Mouse (Mus musculus) 3T3-L1 (cell line): ENCODE measurements at regions not wholly inside any gene's neighbourhood (a gene's known extent, or its start where the extent isn't known, plus 50 kb on each side); places are given as distances from the start of the nearest gene placed in this dataset.

Experiments used
- DNase-seq: peaks from one replicate; pipeline ENCODE4 v3.0.0-alpha.2; 2015; ENCODE audit warnings: low read depth, low spot score

- no peak for DNase-seq
These were observed 60.6 kb upstream of the Tas2r134 start for GRCm38 (mm10) chr2:51566554-51567246.

DNA sequence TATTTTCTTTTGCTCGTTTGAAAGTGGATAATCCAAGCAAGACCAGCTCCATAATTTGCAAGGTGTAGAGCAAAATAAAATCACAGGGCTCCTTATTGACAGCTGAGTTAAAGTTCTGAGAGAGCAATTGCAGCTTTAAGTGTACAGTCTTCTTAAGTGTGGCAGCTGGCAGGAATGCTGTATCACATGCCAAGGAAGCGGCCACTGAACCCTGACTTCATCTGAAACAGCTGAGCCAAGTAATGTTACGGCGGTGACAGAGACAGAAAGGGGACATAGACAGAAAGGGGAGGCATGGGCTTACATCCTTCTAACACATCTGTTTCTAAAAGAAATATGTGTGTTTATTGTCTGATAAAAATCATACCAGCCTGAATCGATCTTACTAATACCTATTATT, 63.4 kb upstream of the Tas2r134 start:
- DNase-seq, result no peak

DNA sequence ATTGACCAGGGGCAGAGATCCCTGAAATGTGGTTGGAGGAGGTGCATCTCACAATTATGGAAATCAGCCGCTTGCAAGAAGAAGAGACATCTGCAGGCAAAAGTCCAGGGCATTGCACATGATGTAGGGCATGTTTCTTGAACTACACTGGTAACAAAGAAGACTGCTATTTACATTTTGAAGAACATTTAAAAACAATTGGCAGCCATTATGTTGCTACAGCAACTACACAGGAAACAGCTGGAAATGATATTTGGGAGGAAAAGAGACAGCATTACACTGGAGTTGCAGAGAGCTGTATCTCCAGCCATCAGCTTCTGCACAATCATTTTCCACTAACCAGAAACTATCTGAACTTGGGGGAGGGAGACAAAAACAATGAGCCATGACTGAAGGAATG, 64.1 kb upstream of the Tas2r134 start:
- DNase-seq, result no peak

GRCm38 (mm10) chr2:51550863-51551262, 76.4 kb upstream of the Tas2r134 start:
- DNase-seq, result no peak

- no peak for DNase-seq
These were observed 78.2 kb upstream of the Tas2r134 start for GRCm38 (mm10) chr2:51549125-51549524.

GRCm38 (mm10) chr2:51546181-51546580, 81.1 kb upstream of the Tas2r134 start:
- DNase-seq, result no peak

DNA sequence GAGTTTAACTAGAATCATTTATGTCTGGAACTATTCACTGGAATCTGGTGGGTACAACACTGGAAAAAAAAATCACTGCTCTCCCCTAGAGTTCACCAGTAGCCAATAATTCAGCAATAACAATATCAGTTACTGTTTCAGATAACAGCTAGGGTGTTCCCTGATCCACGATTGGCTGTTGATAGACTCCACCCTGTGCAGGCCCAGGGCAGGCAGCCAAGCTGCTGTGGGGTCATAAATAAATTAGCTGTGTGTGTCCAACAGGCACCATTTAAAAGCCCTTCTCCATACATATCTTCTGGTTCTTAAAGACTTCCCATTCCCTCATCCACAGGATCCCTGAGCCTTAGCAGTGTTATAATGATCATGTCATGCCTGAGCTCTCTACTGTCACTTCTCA, 83.4 kb upstream of the Tas2r134 start:
- DNase-seq, result no peak

DNA sequence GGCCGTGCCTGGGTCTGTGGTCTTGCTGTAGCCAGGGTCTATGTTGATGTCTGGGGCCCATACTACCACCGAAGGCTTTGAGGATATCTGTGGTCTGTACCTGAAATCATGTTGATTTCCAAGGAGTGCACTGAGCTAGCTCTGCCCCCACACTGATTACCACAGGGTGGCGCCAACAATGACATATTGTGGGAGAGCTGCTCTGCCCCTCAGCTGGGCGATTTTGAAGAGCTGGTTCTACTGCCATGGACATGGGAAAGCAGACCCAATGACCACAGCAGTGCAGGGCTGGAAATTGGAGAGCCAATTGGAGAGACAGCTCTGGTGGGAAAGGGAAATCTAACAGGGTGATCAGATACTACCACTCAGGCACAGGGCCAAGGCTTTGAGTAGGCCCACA, 85.0 kb upstream of the Tas2r134 start:
- DNase-seq, result peak; percentile 12

- DNase-seq, result no peak
These were observed 94.4 kb upstream of the Tas2r134 start for GRCm38 (mm10) chr2:51532709-51533414.

- no peak for DNase-seq
These were observed 96.0 kb upstream of the Tas2r134 start for GRCm38 (mm10) chr2:51531106-51531839.

GRCm38 (mm10) chr2:51522766-51523165, 104.5 kb upstream of the Tas2r134 start:
- DNase-seq, result no peak

DNA sequence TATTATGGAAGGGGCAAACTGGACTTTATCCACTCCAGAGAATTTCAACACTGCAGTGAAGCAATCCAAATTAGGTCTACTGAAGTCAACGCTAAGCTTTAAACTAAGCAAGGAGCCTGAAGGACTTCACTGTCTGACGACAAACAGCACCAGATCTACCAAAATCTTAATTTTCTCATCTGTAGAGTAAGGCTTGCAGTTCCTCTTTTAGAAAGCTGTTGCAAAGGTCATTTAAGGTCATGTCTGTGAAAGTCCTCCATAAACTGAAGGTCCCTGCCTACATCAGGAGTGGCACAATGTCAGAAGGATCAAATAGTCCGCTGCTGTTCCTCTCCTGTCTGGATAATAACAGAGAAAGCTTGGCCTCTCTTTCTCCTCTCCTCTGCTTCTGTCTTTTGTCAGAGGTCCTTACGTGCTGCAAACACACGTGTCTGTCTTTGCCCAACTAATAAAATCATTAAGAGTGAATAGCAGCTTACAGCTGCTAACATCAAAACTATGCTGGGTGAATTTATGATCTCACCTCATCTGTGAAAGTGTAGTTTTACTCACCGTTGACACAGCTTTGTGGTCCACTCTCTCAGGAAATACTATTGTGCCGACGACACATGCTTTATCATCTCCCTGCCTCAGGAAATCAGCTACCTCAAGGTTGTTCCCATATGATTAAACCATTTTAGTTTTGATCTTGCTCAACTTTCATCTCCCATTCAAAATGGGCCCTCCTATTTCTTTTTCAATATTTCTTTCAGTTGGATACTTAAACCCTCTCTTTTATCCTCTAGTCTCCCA, 117.9 kb upstream of the Tas2r134 start:
- DNase-seq, result no peak

DNA sequence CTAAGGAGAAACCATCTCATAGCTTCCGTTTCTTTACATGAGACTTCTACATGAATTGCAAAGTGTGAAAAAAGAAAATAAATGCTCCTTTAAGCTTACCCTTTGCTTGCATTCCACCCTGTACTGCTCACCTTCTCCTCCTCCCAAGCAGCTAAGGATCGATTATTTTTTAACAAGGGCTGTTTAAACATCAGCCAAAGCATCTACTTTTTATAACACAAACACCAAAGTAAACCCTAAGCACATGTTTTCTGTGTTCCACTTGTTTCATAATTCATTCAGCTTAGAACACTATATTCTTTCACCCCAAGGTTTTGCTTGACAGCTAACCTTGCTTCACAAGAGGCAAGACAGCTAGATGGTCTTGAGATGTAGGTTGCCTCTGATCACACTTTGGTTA, 129.4 kb upstream of the Tas2r134 start:
- no peak for DNase-seq

- DNase-seq, result no peak
These were observed 153.6 kb upstream of the Tas2r134 start for GRCm38 (mm10) chr2:51473753-51474152.

DNA sequence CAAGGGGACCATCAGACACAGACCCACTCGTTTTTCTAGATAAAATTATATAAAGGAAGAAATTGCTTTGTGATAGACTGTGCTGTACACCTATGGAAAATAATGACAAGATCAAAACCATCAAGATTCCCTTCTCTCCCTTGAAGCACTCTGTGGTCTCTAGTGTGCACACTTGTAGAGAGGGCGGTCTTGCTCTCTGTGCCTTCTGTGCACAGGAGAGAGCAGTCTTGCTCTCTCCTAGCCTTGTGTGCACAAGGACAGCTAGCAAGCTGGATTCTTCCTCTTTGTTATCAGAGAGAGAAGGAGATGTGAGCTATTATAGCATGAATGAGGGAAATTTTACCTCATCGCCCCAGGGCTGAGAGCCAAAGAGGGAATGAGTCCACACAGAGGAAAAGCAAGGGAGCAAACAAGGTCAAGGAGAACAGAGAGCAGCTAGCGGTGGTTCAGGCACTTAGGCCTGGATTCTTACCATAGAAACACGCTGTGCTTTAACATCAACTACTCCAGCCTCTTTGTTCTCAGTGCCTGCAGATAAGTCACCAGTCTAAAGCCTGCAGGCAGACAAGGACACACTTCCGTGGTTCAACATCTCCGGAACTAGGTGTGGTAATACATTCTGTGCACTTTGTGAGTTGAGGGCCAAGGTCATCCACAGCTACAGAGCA, 160.2 kb upstream of the Tas2r134 start:
- DNase-seq, result no peak

DNA sequence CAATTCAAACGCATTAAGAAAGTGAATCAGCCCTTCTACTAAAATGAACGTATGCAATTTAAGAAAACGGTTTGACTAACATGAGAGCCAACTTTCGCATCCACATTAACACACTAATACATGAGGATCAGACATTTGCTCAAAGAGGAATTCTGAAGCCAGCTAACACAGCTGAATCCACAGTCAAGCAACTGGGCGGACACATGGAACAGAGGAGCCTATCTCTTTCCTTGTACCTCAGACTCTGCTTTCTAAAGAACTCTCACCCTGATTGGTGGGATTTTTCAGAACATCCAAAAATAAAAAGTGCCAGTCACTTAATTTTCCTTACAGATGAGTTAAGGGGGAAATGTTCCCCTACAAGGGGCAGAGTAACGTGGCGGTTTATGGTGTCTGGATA, 161.3 kb upstream of the Tas2r134 start:
- no peak for DNase-seq

DNA sequence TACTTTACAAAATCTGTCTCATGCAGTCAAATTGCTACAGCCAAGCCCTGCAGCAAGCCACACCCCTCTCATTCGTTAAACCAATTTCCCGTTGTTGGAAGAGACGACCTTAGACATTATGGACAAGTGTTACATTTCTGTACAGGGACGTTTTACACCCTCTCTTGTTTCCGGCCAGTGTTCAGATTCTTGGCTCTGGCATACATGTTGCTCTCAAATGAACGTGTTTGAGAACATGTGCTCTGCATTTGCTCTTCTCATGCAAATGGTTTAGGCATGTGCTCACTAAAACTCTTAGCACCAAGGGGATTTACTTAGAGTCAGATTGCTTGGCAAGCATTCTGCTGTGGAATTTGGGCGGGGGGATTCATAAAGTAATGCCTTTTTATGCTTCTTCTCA, 161.7 kb upstream of the Tas2r134 start:
- no peak for DNase-seq

DNA sequence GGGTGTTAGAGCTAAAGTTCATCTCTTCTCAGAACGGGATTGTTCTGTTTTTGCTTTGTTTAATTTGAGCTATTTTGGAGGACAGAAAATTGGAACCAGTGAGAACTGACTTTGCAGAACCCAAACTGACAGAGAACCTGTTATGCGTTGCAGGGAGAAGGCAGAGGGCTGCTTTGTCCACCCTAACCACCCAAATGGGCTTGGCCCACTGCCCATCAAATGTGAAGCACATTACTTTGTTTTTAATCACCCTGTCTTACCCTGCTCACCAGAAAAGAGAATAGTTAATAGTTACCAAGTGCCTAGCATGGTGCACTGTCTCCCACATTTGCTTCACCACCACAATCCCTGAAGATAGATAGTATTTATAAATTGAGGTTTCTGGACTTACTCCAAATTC, 163.0 kb upstream of the Tas2r134 start:
- DNase-seq, result no peak

DNA sequence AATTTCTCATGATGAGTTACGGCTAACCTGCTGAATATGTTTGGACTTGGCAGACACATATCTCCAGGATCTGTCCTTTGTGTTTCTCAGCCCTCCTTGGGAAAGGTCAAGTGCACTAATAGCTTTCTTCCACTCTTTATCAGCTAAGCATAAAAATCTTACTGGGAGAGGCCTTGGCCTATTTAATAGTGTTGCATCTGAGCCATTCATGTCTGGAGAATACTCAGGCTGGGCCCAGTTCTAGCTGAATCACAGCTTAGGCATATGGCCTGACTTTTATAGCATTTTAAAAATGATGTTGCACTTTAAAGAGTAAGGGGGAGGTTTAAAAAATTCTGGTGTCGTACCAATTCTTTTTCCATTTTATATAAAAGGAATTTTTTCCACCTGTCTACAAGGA, 166.4 kb upstream of the Tas2r134 start:
- DNase-seq, result no peak

GRCm38 (mm10) chr2:51459486-51459885, 167.8 kb upstream of the Tas2r134 start:
- no peak for DNase-seq

DNA sequence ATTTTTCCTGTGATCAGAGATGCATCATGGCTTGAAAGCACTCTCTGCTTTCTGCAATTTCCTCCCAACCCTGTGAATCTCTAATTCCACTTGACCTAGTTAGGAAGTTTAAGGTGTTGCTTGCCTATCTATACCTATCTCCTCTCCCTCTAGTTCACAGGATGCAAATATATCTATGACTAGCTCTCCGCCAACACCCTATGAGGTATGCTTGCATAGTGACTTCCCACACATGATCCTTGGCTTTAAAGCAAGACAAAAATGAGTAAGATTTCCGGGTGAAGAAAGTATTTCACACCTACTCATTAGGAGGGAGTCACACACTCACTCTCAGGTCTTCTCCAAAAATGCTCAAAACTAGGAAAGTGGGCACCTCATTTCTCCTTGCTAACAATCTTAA, 169.6 kb upstream of the Tas2r134 start:
- DNase-seq, result no peak
